Mouse (Mus musculus): ENCODE measurements around the gene Celsr2. TPM values are rescaled to one million over a fixed set of nuclear protein-coding genes. Genes with fewer than 3 reads are reported as not detected.

Celsr2 gene
- polyA plus RNA-seq (2014; fragmentation: Nextera tagmentation; extraction: Ambion mirVana) = 49.5 and 59.4 TPM in 2 replicates

DNA sequence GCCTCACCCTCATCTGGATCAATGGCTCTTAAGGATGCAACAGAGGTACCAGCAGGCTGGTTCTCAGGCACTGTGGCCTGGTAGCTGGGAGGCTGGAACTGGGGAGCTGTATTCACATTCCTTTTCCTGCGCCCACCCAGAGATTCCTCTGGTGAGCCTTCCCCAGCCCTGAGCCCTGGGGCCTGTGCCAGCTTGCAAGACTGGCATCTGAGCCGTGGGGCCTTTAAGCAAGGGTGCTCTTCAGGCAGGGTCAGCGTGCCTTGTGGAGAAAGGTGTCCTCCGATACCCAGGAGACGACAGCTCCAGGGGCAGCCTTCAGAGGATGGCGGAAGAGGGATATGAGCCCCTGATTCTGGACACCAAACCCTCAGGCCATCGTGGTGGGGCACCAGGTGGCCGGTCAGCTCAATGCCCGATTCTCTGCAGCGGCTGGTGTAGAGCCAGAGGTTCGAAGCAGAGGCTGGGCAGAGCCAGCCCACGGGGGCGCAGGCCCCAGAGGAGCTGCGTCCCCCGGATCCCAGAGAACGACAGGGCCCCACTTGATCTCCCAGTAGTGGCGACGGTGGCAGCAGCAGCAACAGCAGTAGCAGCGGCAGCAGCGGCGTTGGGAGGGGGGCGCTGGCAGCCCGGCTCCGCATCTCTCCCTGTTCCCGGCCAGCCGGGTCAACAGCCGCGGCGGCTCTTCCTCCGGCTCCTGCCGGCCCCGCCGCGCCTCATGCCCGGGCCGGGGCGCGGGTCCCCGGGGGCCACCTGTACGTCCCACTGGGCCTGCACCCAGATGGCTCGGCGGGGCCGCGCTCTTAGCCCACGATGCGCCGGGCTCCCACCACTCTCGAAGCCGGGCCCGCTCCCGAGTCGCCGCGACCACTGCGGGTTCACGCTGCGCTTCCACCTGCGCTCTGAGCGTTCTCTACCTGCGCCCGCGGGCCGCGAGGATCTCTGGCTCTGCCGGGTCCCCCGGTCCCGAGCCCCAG is at the start of gene Celsr2:
Gene Celsr2 (minus strand): TSS at position 696 of the 974 bp plus-strand sequence.
- WGBS = 3% methylated on average over 61 of the region's 67 CpGs
- no peaks in the 10 kb centered on the region for H3K27me3 ChIP-seq (ENCODE audit: control insufficient read depth, insufficient read depth, low read length)
- ATAC-seq (ENCODE audit: low FRiP score, low TSS enrichment) = peak; percentile 22

DNA sequence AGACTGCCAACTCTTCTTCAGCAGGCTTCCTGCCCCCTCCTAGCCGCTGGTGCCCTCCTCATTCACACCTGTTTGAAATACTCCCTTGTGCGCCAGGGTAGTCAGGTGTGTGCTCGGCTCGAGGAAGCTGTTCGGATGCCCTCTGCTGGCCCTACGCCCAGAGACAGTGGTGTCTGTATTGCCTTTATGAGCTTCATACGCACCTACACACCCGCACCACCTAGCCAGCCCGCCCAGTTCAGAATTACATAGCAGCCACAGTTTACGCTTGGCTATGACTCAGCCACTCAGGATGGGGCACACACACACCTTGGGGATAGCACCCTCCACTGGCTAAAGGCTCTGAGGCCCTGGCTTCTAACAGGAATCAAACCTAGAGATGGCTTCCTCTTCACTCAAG is 43.5 kb upstream of the Celsr2 start:
- H3K9ac ChIP-seq (replicated peaks; ENCODE audit: low read length) = no peak overlapping the region
- no peaks in the 10 kb centered on the region for H3K4me1 ChIP-seq (ENCODE audit: control insufficient read depth, insufficient read depth, low read length)
- no peaks in the 10 kb centered on the region for H3K27me3 ChIP-seq (ENCODE audit: control insufficient read depth, insufficient read depth, low read length)
- no peaks in the 10 kb centered on the region for H3K9me3 ChIP-seq (ENCODE audit: control insufficient read depth, low read length)
- H3K27ac ChIP-seq (replicated peaks; ENCODE audit: low read depth, low read length) = no peak overlapping the region
- H3K4me3 ChIP-seq (replicated peaks; ENCODE audit: low read depth, low read length) = no peak overlapping the region
- H3K4me2 ChIP-seq (ENCODE audit: low read length) = no peak overlapping the region
- ATAC-seq (ENCODE audit: low FRiP score, low TSS enrichment) (no peak), DNase-seq (no peak)
- 53% methylated on average over 10 of the region's 10 CpGs for WGBS
- H3K36me3 ChIP-seq (ENCODE audit: control insufficient read depth, insufficient read depth, low read length) = no peaks in the 10 kb centered on the region

More for the DNA sequence above, at the start of gene Celsr2:
- Histone ChIP-seq H3K9me3 (ENCODE audit: control insufficient read depth, low read length) (peaks cover 9% of the 10 kb centered on the region), H3K36me3 (ENCODE audit: control insufficient read depth, insufficient read depth, low read length) (peaks cover 31% of the 10 kb centered on the region), H3K4me2 (ENCODE audit: low read length) (peak within 1 kb of the TSS; percentile 92), H3K4me3 (replicated peaks; ENCODE audit: low read depth, low read length) (peak within 1 kb of the TSS; percentile 88), H3K27ac (replicated peaks; ENCODE audit: low read depth, low read length) (peak within 1 kb of the TSS; percentile 92), H3K9ac (replicated peaks; ENCODE audit: low read length) (peak within 1 kb of the TSS; percentile 95), H3K4me1 (ENCODE audit: control insufficient read depth, insufficient read depth, low read length) (peaks cover 40% of the 10 kb centered on the region)
- DNase-seq = peak; percentile 78

DNA sequence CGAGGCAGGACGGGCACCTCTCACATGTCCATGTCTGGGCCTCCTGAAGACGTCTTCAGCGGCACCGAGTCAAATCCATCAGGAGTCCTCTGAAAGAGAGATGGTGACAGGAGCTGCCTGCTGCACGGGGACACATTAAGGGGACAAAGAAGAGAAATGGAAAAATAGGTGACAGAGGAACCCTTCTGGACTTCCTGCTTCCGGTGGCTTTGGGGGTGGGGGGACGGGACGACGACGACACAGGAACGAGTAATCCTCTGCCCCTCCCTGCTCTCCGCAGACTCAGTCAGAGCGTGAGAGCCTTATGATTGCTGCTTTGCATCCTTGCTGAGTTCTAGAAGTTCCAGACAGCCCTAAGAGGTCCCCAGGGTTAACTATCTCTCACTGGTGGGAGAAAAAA is 43.0 kb upstream of the Celsr2 start:
- no peaks in the 10 kb centered on the region for H3K36me3 ChIP-seq (ENCODE audit: control insufficient read depth, insufficient read depth, low read length)
- ATAC-seq (ENCODE audit: low FRiP score, low TSS enrichment) (no peak), DNase-seq (no peak)
- no peaks in the 10 kb centered on the region for H3K9me3 ChIP-seq (ENCODE audit: control insufficient read depth, low read length)
- no peak overlapping the region for H3K9ac ChIP-seq (replicated peaks; ENCODE audit: low read length)
- H3K27me3 ChIP-seq (ENCODE audit: control insufficient read depth, insufficient read depth, low read length) = no peaks in the 10 kb centered on the region
- no peak overlapping the region for H3K4me2 ChIP-seq (ENCODE audit: low read length)
- no peak overlapping the region for H3K4me3 ChIP-seq (replicated peaks; ENCODE audit: low read depth, low read length)
- no peak overlapping the region for H3K27ac ChIP-seq (replicated peaks; ENCODE audit: low read depth, low read length)
- 57% methylated on average over 14 of the region's 14 CpGs for WGBS
- H3K4me1 ChIP-seq (ENCODE audit: control insufficient read depth, insufficient read depth, low read length) = no peaks in the 10 kb centered on the region

DNA sequence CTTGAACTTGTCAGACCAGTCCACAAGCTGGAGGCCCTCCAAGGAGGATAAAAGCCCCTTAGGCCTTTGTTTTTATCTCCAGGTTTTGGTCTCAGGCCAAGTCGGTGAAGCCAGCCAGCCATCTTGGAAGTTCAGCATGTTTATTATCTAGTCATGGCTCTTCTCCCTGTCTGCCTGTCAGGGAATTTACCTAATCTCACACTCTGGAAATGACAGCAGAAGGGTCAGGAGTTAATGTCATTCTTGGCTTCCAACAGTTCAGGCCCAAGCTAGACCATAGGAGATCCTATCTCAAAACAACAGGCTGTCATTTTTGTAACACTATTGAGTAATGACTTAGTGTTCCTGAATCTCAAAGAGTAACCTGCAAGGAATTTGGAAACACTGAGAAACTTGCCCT is 38.8 kb upstream of the Celsr2 start:
- no peaks in the 10 kb centered on the region for H3K9me3 ChIP-seq (ENCODE audit: control insufficient read depth, low read length)
- no peaks in the 10 kb centered on the region for H3K4me1 ChIP-seq (ENCODE audit: control insufficient read depth, insufficient read depth, low read length)
- 73% methylated on average over 1 of the region's 1 CpGs for WGBS
- no peak overlapping the region for H3K9ac ChIP-seq (replicated peaks; ENCODE audit: low read length)
- ATAC-seq (ENCODE audit: low FRiP score, low TSS enrichment) (no peak), DNase-seq (no peak)
- no peak overlapping the region for H3K4me3 ChIP-seq (replicated peaks; ENCODE audit: low read depth, low read length)
- no peaks in the 10 kb centered on the region for H3K27me3 ChIP-seq (ENCODE audit: control insufficient read depth, insufficient read depth, low read length)
- no peaks in the 10 kb centered on the region for H3K36me3 ChIP-seq (ENCODE audit: control insufficient read depth, insufficient read depth, low read length)
- H3K4me2 ChIP-seq (ENCODE audit: low read length) = no peak overlapping the region
- no peak overlapping the region for H3K27ac ChIP-seq (replicated peaks; ENCODE audit: low read depth, low read length)

DNA sequence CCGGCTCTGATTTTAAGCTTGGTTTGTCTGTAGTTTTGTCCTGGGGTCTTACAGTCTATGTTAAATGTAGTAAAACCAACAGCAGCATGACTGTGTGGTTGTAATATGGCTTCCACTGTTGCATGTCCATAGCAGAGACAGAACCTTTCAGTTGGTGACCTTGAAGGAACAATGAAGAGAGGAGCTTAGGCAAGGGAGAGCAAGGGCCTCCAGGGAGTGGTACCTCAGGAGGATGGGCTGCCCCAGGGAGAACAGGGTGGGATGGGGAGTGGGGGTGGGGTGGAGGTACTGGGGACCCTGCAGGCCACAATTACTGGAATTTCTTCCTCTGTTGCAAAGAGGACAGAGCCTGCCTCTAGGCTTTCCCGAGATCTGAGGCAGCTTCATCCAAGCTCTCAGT is 36.6 kb upstream of the Celsr2 start:
- no peak overlapping the region for H3K9ac ChIP-seq (replicated peaks; ENCODE audit: low read length)
- no peak overlapping the region for H3K4me2 ChIP-seq (ENCODE audit: low read length)
- no peak for DNase-seq
- no peak overlapping the region for H3K27ac ChIP-seq (replicated peaks; ENCODE audit: low read depth, low read length)
- 80% methylated on average over 2 of the region's 2 CpGs for WGBS
- no peak for ATAC-seq (ENCODE audit: low FRiP score, low TSS enrichment)
- H3K4me3 ChIP-seq (replicated peaks; ENCODE audit: low read depth, low read length) = no peak overlapping the region
- H3K4me1 ChIP-seq (ENCODE audit: control insufficient read depth, insufficient read depth, low read length) = no peaks in the 10 kb centered on the region
- no peaks in the 10 kb centered on the region for H3K9me3 ChIP-seq (ENCODE audit: control insufficient read depth, low read length)
- no peaks in the 10 kb centered on the region for H3K36me3 ChIP-seq (ENCODE audit: control insufficient read depth, insufficient read depth, low read length)
- H3K27me3 ChIP-seq (ENCODE audit: control insufficient read depth, insufficient read depth, low read length) = no peaks in the 10 kb centered on the region

DNA sequence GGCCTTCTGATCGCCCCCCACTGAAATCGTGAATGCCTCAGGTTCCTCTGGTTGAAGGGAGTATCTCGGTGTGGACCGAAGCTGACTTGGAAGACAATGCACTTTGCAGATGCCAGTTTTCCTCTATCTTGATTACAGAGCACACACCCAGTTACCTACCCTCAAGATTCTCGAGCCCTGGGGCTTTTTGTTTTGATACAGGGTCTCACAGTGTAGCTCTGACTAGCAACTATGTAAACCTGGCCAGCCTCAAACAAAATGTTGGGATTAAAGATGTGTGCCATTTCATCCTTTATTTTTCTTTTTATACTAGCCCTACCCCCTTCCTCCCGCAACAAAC is 30.0 kb upstream of the Celsr2 start:
- no peak for DNase-seq
- ATAC-seq (ENCODE audit: low FRiP score, low TSS enrichment) = peak; percentile 38
- Histone ChIP-seq H3K9ac (replicated peaks; ENCODE audit: low read length) (peak overlapping the region; percentile 89), H3K36me3 (ENCODE audit: control insufficient read depth, insufficient read depth, low read length) (peaks cover 13% of the 10 kb centered on the region; the same call in 1 of the 2 replicates), H3K4me3 (replicated peaks; ENCODE audit: low read depth, low read length) (peak overlapping the region; percentile 90), H3K9me3 (ENCODE audit: control insufficient read depth, low read length) (no peaks in the 10 kb centered on the region), H3K27ac (replicated peaks; ENCODE audit: low read depth, low read length) (peak overlapping the region; percentile 92), H3K4me2 (ENCODE audit: low read length) (peak overlapping the region; percentile 97), H3K27me3 (ENCODE audit: control insufficient read depth, insufficient read depth, low read length) (no peaks in the 10 kb centered on the region), H3K4me1 (ENCODE audit: control insufficient read depth, insufficient read depth, low read length) (peaks cover 33% of the 10 kb centered on the region)
- whole genome bisulfite sequencing = 13% methylated on average over 6 of the region's 6 CpGs

DNA sequence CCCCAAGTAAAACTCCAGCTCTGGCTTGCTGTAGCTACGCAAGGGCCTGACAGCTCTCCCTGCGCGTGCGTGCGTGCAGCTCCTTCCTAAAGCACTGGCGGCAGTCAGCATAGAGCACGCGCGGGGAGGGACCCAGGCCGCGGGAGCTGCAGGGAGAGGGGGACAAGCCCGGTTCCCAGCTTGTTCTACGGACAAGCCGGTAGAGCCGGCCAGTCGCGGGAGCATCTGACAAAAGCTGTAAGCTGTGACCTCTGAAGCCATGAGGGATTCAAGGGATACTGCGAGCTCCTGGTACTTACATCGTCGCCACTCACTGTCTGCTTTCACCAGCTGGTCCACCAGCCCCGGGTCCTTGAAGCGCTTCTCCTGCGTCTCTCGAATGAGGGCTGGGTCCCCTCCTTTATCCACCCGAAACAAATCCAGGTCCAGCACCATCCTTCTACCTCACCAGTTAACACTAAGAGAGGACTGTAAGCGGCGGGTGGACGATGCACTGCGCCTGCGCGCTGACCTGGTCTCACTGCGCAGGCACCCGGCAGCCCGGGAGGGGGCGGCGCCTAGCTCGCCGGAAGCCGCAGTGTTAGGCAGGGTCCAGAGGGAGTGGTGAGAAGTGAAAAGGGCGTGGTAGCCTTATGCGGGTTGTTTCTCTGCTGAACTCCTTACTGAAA is 29.5 kb upstream of the Celsr2 start, which contains the start of gene Sars:
Gene Sars (minus strand): TSS at position 512 of the 668 bp plus-strand sequence.
- peak within 1 kb of the TSS; percentile 90 for H3K4me3 ChIP-seq (replicated peaks; ENCODE audit: low read depth, low read length)
- peak within 1 kb of the TSS; percentile 97 for H3K4me2 ChIP-seq (ENCODE audit: low read length)
- peak; percentile 95 for ATAC-seq (ENCODE audit: low FRiP score, low TSS enrichment)
- no peaks in the 10 kb centered on the region for H3K9me3 ChIP-seq (ENCODE audit: control insufficient read depth, low read length)
- peaks cover 33% of the 10 kb centered on the region for H3K4me1 ChIP-seq (ENCODE audit: control insufficient read depth, insufficient read depth, low read length)
- H3K9ac ChIP-seq (replicated peaks; ENCODE audit: low read length) = peak within 1 kb of the TSS; percentile 89
- H3K27ac ChIP-seq (replicated peaks; ENCODE audit: low read depth, low read length) = peak within 1 kb of the TSS; percentile 92
- under 1% methylated on average over 41 of the region's 41 CpGs for WGBS
- H3K27me3 ChIP-seq (ENCODE audit: control insufficient read depth, insufficient read depth, low read length) = no peaks in the 10 kb centered on the region
- peak; percentile 97 for DNase-seq
- H3K36me3 ChIP-seq (ENCODE audit: control insufficient read depth, insufficient read depth, low read length) = peaks cover 13% of the 10 kb centered on the region; the same call in 1 of the 2 replicates

DNA sequence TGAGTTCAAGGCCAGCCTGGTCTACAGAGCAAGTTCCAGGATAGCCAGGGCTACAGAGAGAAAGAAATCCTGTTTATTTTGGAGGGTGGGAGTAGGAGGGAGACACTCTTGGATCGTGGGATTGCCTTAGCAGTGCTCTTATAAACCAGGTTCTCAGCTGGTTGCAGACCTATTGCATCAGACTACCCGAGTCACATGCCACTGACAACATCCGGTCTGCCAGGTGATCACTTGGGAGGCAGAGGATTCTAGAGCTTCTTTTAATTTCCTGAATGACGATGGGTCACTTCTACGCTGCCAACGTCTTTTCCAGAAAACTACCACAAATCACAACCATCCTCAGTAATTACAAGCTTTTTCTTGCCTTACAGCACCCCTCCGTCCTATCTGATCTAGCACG is 28.7 kb upstream of the Celsr2 start:
- no peaks in the 10 kb centered on the region for H3K9me3 ChIP-seq (ENCODE audit: control insufficient read depth, low read length)
- H3K27me3 ChIP-seq (ENCODE audit: control insufficient read depth, insufficient read depth, low read length) = no peaks in the 10 kb centered on the region
- peak overlapping the region; percentile 89 for H3K9ac ChIP-seq (replicated peaks; ENCODE audit: low read length)
- peak; percentile 46 for DNase-seq
- H3K4me1 ChIP-seq (ENCODE audit: control insufficient read depth, insufficient read depth, low read length) = peaks cover 33% of the 10 kb centered on the region
- ATAC-seq (ENCODE audit: low FRiP score, low TSS enrichment) = no peak
- H3K27ac ChIP-seq (replicated peaks; ENCODE audit: low read depth, low read length) = peak overlapping the region; percentile 92
- peaks cover 13% of the 10 kb centered on the region; the same call in 1 of the 2 replicates for H3K36me3 ChIP-seq (ENCODE audit: control insufficient read depth, insufficient read depth, low read length)
- WGBS = 21% methylated on average over 8 of the region's 8 CpGs
- peak overlapping the region; percentile 97 for H3K4me2 ChIP-seq (ENCODE audit: low read length)
- H3K4me3 ChIP-seq (replicated peaks; ENCODE audit: low read depth, low read length) = peak overlapping the region; percentile 90

All from midbrain, embryonic 14.5 days (tissue).